Mouse (Mus musculus): ENCODE results near the gene Gpd1l. TPM values are rescaled to one million over a fixed set of nuclear protein-coding genes. Genes with fewer than 3 reads are reported as not detected.

The Gpd1l gene
- 25.0 and 26.0 TPM in 2 replicates for polyA plus RNA-seq (2012; rRNA removed)

DNA sequence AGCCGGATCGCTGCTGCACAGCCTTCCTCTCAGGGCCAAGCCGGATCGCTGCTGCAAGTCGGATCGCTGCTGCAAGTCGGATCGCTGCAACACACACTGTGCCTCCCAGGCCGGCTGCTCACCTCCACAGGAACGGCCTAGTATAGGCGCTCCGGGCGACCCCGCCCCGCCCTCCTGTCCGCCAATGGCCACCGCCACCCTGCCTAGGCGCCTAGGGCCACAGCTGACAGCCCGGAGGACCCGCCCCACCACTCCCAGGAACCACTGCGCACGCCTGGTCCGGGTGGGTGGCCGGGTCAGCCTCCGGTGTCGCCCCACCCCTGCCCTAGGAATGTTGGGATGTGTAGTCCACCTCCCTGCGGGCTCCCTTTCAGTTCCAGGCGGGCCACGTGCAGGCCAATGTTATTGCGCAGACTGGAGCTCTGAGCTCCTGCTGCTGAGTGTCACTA lies at the start of gene Gpd1l:
Gpd1l (minus strand) TSS at position 265 of the 449 bp plus-strand sequence.

DNA sequence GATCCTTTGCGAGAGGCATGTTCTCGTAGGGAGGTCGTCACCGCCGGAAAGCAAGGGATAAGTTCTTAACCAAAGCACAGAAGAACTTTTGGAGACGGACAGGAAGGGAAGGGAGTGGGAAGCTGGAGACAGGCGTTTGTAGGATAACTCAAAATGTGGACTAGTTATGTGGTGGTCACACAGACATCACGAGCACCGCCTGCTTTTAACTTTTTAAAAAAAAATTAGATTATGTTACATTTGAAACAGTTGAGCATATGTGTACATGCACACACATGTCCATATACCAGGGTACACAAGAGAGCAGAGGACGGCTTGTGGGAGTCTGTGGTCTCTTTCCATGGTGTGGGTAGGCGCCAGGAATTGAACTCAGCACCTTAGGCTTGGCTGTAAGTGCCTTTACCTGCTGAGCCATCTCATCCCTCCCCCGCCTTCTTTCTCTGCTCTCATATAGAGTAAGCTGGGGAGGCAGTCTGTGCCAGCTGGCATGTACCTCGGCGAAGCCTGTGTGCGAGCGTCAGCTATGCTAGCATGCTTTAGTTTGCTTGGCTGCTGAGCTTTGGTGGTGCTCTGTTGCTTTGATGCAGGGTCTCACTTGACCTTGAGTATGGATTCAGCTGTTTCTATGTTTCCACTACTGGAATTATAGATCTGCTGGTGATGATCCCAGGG lies 49.0 kb upstream of the Gpd1l start, which contains the start of gene Rps27rt:
Rps27rt (minus strand) TSS at position 51 of the 672 bp plus-strand sequence.

DNA sequence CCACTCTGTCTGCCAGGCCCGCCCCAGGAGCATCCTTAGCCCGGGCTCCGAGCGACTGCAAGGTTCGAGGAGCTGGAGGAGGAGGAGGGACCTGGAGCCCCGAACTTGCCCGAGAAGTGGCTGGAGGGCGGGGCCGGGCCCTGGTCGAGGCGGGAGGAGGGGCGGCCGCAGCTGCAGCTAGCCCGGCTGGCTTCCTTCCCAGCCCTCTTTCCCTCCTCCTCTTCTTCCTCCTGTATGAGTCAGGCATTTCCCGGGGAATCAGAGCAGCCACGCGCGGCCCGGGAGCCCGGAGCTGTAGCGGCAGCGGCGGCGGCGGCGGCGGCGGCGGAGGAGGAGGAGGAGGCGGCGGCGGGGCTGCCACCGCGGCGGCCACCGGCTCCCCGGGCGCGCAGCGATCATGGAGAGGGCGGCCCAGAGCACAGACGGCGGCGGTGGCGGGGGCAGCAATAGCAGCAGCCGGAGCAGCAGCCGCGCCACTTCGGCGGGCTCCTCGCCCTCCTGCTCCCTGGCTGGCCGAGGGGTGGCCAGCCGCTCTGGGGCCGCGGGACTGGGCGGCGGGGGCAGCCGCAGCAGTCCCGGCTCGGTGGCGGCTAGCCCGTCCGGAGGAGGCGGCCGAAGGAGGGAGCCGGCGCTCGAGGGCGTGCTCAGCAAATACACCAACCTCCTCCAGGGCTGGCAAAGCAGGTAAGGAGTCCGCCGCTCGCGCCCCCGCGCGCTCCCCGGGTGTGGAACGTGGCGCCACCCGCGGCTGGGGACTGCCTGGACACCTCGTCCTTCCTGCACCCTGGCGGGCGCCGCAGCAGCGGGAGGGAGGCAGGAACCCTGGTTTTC lies 44.7 kb upstream of the Gpd1l start, which contains the start of gene Osbpl10:
Osbpl10 (plus strand) TSS at position 289 of the 831 bp plus-strand sequence.

Other genes with a start within 250 kb of the Gpd1l start
- gene Dync1li1, start 245.2 kb downstream of the Gpd1l start, polyA plus RNA-seq (2012; rRNA removed) = 71.6 and 71.9 TPM in 2 replicates
- 15.3 and 15.7 TPM in 2 replicates for gene Cmtm6, start 202.9 kb downstream of the Gpd1l start, polyA plus RNA-seq (2012; rRNA removed)
- 21.4 and 29.9 TPM in 2 replicates for gene Cmtm7, start 152.1 kb downstream of the Gpd1l start, polyA plus RNA-seq (2012; rRNA removed)
- gene Cmtm8, start 89.8 kb downstream of the Gpd1l start, polyA plus RNA-seq (2012; rRNA removed) = 7.7 and 9.0 TPM in 2 replicates
- 6.5 and 7.5 TPM in 2 replicates for gene Osbpl10, start 44.6 kb upstream of the Gpd1l start, polyA plus RNA-seq (2012; rRNA removed)
- gene Rps27rt, start 48.8 kb upstream of the Gpd1l start, polyA plus RNA-seq (2012; rRNA removed) = 33.7 and 44.0 TPM in 2 replicates